Mouse (Mus musculus): ENCODE results near the gene Rnf8.

DNA sequence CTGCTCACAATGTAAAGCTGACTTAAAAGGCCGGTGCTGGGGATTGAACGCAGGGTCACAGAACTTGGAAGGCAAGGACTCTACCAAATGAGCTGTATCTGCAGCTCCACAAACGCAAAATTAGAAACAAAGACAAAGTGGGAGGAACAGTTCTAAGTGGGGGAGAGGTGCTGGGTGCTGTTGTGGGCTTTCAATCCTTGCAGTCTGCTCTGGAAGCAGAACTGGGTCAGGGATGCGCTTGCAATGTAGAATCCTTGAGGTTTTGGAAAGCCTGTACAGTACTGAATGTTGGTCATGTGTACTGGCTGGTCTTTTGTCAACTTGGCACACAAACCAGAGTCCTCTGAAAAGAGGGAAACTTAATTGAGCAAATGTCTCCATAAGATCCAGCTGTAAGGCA is 1.0 kb downstream of the Rnf8 start:
- TF ChIP-seq CTCF (IDR thresholded peaks at IDR 0.05; ENCODE audit: control insufficient read depth, insufficient read depth, low read length), result no peak
- TF ChIP-seq POLR2A (IDR thresholded peaks at IDR 0.05; ENCODE audit: borderline replicate concordance, control insufficient read depth, low read depth, low read length), result no peak

All from bone marrow, adult 2 months (tissue).